Mouse (Mus musculus) left cerebral cortex, adult 2 months (tissue): Measurements from ENCODE around the gene 1700010B08Rik. TPM values are rescaled to one million over a fixed set of nuclear protein-coding genes. Genes with fewer than 3 reads are reported as not detected.

ENCODE experiments used
- DNase-seq, 2 experiments: peaks; one replicate each; pipeline ENCODE4 v3.0.0; 2021 to 2022; ENCODE audit warnings: low spot score in 2 of 2, mixed read lengths in 1 of 2; ENCODE audit errors: extremely low spot score in 1 of 2
- H3K27ac ChIP-seq: fragments of 200-600 bp; 2 replicates; pipeline ENCODE4 v1.8.1; 2022
- H3K4me3 ChIP-seq: fragments of 200-600 bp; 2 replicates; pipeline ENCODE4 v1.8.1; 2022
- CTCF ChIP-seq: fragments of 200-600 bp; IDR thresholded peaks from 2 replicates; pipeline ENCODE4 v1.8.1; 2022; ENCODE audit warnings: antibody characterized with exemption, mild to moderate bottlenecking, moderate library complexity
- intact Hi-C: fragments of 180-260 bp; cut with DNase I; formaldehyde crosslinking; loops from one replicate; pipeline ENCODE4 v1.15.1; 2025
- total RNA-seq, 2 experiments: library from RNA; stranded (reverse); gene quantifications; 2 replicates each; pipeline ENCODE4 v1.2.3; 2021

Gene 1700010B08Rik
- total RNA-seq, 2 experiments from 2014 or later, result not detected

DNA sequence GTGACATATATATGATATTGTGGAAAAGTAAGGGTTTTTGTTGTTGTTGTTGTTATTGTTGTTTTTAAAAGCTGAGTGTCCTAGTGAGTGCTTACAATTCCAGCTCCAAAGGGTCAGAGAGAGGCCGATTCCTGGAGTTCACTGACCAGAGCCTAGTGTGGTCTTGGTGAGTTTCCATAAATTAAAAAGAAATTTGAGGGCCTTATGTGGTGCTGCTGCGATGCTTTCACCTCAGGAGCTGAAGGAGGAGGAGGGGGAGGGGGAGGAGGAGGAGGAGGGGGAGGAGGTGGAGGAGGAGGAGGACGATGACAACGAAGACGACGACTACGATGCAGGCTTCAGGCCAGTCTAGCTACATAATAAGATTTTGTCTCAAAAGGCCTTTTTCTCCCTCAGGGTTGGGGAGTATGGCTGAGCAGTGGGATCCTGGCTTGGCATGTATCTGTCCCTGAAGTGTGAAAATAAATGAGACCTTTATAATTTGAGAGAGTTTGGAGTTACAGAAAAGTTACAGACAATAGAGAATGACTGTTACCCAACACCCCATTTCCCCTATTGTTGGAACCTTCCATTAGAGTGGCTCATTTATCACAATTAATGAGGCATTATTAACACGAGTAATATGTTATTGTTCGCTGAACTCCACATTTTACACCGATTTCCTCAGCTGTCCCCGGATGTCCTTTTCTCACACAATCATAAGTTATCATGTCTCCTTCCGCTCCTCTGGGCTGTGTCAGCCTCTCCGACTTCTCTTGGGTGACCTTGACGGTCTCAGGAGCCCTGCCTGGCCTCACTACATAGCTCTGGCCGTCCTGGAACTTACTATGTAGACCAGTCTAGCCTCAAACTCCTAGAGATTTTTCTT is 6.0 kb downstream of the 1700010B08Rik start:
- TF ChIP-seq CTCF, result no peak
- DNase-seq, result no peak
- intact Hi-C loops, result loop anchor here (5.0 kb wide), 1 partner anchor 123 kb away; no protein-coding TSS in a partner anchor
- Histone ChIP-seq H3K27ac (no peak overlapping the region), H3K4me3 (no peak overlapping the region)

DNA sequence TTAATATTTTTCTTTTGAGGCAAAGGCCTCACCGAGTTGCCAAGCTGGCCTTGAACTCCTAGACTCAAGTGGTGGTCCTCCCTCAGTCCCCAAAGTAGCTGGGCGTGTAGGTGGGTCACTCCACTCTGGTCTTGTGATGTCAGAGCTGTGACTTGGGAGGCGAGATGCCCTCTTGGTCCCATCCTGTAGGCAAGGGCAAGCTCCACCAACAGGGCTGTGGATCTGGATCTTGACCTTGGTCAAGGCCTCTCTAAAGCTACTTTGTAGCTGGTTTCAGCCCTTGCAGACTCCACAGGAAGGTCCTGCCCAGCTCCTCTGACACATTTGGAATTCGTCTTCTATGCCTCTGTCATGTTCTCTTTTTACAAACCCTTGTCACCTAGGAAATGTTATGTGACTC is 6.6 kb downstream of the 1700010B08Rik start:
- intact Hi-C loops, result no loop called here
- DNase-seq, result no peak
- Histone ChIP-seq H3K27ac (no peak overlapping the region), H3K4me3 (no peak overlapping the region)
- TF ChIP-seq CTCF, result no peak

GRCm38 (mm10) chr2:173730444-173730966 is 11.3 kb downstream of the 1700010B08Rik start:
- H3K27ac ChIP-seq, result no peak overlapping the region
- no peak overlapping the region for H3K4me3 ChIP-seq
- TF ChIP-seq CTCF, result no peak
- DNase-seq, result no peak
- intact Hi-C loops, result no loop called here

- no peak for TF ChIP-seq CTCF
- Histone ChIP-seq H3K4me3 (no peak overlapping the region), H3K27ac (no peak overlapping the region)
- DNase-seq, result no peak
- intact Hi-C loops, result no loop called here
Observed at GRCm38 (mm10) chr2:173734426-173734825, 15.2 kb downstream of the 1700010B08Rik start.

GRCm38 (mm10) chr2:173737222-173737989 is 18.2 kb downstream of the 1700010B08Rik start, which contains the start of gene Vapb:
Gene Vapb (plus strand): TSS chr2:173737511.
- Histone ChIP-seq H3K27ac (peak within 1 kb of the TSS; percentile 89), H3K4me3 (peak within 1 kb of the TSS; percentile 87)
- DNase-seq, result peak; percentile 100
- intact Hi-C loops, result loop anchor here (2.0 kb wide), 1 partner anchor 79 kb away; the partner anchor contains the start of gene Rab22a
- peak; percentile 28 for TF ChIP-seq CTCF

- intact Hi-C loops, result no loop called here
- DNase-seq, result no peak
- TF ChIP-seq CTCF, result no peak
- Histone ChIP-seq H3K27ac (no peak overlapping the region; the same call in 1 of the 2 replicates), H3K4me3 (peak overlapping the region; percentile 87)
Observed at GRCm38 (mm10) chr2:173738232-173738631, 19.0 kb downstream of the 1700010B08Rik start.

DNA sequence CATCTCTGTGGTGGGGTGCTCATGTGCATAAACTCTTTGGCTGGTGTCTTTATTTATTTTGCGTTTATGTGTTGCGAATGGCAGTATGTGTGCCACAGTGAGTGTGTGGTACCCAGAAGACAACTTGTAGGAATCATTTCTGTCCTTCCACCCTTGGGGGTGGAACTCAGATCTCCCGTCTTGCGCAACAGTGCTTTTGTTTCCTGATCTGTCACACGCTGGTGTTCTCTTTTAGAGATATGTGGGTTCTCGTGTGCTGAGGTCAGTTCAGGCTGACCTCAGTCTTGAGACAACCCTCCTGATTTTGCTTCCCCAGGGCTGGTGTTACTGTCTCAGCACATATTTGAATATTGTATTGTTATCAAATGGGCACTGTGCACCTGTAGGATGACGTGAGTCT is 19.9 kb downstream of the 1700010B08Rik start:
- intact Hi-C loops, result no loop called here

GRCm38 (mm10) chr2:173742090-173742489 is 22.9 kb downstream of the 1700010B08Rik start:
- H3K27ac ChIP-seq, result no peak overlapping the region
- no peak for TF ChIP-seq CTCF
- intact Hi-C loops, result no loop called here

More for the DNA sequence above, 19.9 kb downstream of the 1700010B08Rik start:
- no peak for TF ChIP-seq CTCF
- no peak for DNase-seq
- H3K4me3 ChIP-seq, result no peak overlapping the region
- no peak overlapping the region for H3K27ac ChIP-seq

GRCm38 (mm10) chr2:173742744-173743143 is 23.5 kb downstream of the 1700010B08Rik start:
- Histone ChIP-seq H3K4me3 (no peak overlapping the region), H3K27ac (no peak overlapping the region)
- no peak for DNase-seq
- no peak for TF ChIP-seq CTCF
- intact Hi-C loops, result no loop called here

More at GRCm38 (mm10) chr2:173742090-173742489, 22.9 kb downstream of the 1700010B08Rik start:
- no peak overlapping the region for H3K4me3 ChIP-seq
- no peak for DNase-seq

GRCm38 (mm10) chr2:173744070-173744815 is 25.0 kb downstream of the 1700010B08Rik start:
- TF ChIP-seq CTCF, result no peak
- Histone ChIP-seq H3K27ac (no peak overlapping the region), H3K4me3 (no peak overlapping the region)
- DNase-seq, result no peak
- intact Hi-C loops, result no loop called here
